Mouse (Mus musculus) midbrain, embryonic 11.5 days (tissue): ENCODE measurements around the gene Trub1. TPM values are rescaled to one million over a fixed set of nuclear protein-coding genes. Genes with fewer than 3 reads are reported as not detected.

Experiments used
- ATAC-seq: fragments of 200-750 bp; cut with Nextera tagmentation; 2 replicates; pipeline ENCODE4 v1.8.0; 2017; ENCODE audit warnings: moderate TSS enrichment, moderate library complexity; ENCODE audit not compliant: low FRiP score
- DNase-seq: peaks from one replicate; pipeline ENCODE4 v3.0.0; 2015; ENCODE audit warnings: low spot score; ENCODE audit errors: missing footprints
- H3K27ac ChIP-seq: fragments of 300-500 bp; sonication (generic); 2 replicates; pipeline ENCODE4 v1.5.1; 2014; ENCODE audit warnings: low read depth, low read length
- H3K27me3 ChIP-seq: fragments of 300-500 bp; sonication (generic); 2 replicates; pipeline ENCODE4 v1.6.1; 2014; ENCODE audit warnings: mild to moderate bottlenecking, low read length, moderate library complexity, mixed read lengths; ENCODE audit not compliant: control insufficient read depth, insufficient read depth
- H3K36me3 ChIP-seq: fragments of 300-500 bp; sonication (generic); 2 replicates; pipeline ENCODE4 v1.6.1; 2014; ENCODE audit warnings: mild to moderate bottlenecking, low read length, moderate library complexity, mixed read lengths; ENCODE audit not compliant: control insufficient read depth, insufficient read depth
- H3K4me1 ChIP-seq: fragments of 300-500 bp; sonication (generic); 2 replicates; pipeline ENCODE4 v1.6.1; 2014; ENCODE audit warnings: low read length; ENCODE audit not compliant: control insufficient read depth, insufficient read depth
- H3K4me2 ChIP-seq: fragments of 300-500 bp; sonication (generic); 2 replicates; pipeline ENCODE4 v1.6.1; 2014; ENCODE audit warnings: mild to moderate bottlenecking, moderate library complexity
- H3K4me3 ChIP-seq: fragments of 300-500 bp; sonication (generic); 2 replicates; pipeline ENCODE4 v1.5.1; 2014; ENCODE audit warnings: low read depth, low read length
- H3K9ac ChIP-seq: fragments of 300-500 bp; sonication (generic); 2 replicates; pipeline ENCODE4 v1.6.1; 2014; ENCODE audit warnings: low read length
- H3K9me3 ChIP-seq: fragments of 300-500 bp; sonication (generic); 2 replicates; pipeline ENCODE4 v1.6.1; 2016; ENCODE audit warnings: low read length; ENCODE audit not compliant: control insufficient read depth
- WGBS: fragments of 180-500 bp; shearing (Covaris S2); extraction: QIAGEN DNeasy Blood & Tissue Kit; methylation state at CpG from one replicate; pipeline ENCODE4 v1.1.7; 2014; 5-methylcytosine and 5-hydroxymethylcytosine counted together
- polyA plus RNA-seq: library from polyadenylated mRNA; unstranded; fragments of >200 nt; fragmentation: Nextera tagmentation; extraction: Ambion mirVana; gene quantifications from 2 replicates; pipeline ENCODE4 v1.2.1, GENCODE M21; 2014

Gene Trub1
- polyA plus RNA-seq, 1 experiment from 2014 or later = 16.4 TPM

DNA sequence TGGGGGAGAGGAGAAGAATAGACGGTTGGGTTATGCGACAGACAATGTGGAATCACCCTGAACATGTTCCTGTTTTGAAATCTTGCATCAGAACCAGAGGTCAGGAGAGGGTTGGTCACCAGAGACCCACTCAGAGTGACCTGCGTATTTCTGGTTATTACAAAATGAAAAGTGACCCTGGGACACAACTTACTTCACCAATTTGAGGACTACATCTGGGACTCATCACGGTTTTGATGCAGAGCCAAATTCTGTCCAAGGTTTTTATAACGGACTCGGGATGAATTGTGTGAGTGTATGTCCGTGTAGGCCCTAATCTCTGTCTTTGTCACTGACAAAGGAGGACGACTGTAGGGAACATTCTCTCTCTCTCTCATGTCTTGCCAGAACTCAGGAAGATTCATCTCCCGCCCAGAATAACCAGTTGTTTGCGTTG is 16.1 kb upstream of the Trub1 start:
- H3K9me3 ChIP-seq = no peaks in the 10 kb centered on the region
- DNase-seq (peak; percentile 64), ATAC-seq (no peak)
- no peaks in the 10 kb centered on the region for H3K4me1 ChIP-seq
- WGBS = 84% methylated on average over 10 of the region's 10 CpGs
- H3K4me2 ChIP-seq = no peak overlapping the region
- H3K27me3 ChIP-seq = no peaks in the 10 kb centered on the region
- no peak overlapping the region for H3K27ac ChIP-seq
- no peaks in the 10 kb centered on the region for H3K36me3 ChIP-seq
- H3K4me3 ChIP-seq = no peak overlapping the region
- no peak overlapping the region for H3K9ac ChIP-seq

DNA sequence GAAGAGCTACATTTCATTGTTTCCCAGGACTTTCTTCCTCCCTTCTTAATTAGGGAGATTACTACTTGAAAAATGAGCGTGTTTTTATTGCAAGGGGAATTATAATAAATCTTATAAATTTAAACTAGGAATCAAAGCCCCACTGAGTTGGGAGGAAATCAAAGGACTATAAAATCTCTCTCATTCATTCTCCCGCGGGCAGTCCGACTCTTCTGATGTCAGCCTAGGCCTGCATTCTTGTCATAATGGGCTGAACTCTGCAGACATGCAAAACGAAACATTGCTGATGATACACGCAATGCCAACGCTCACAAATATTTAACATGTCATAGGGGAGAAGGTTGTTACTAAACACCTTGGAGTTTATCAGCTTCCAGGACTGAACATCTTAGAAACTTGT is 15.7 kb upstream of the Trub1 start:
- DNase-seq (no peak), ATAC-seq (no peak)
- Histone ChIP-seq H3K27me3 (no peaks in the 10 kb centered on the region), H3K4me2 (no peak overlapping the region), H3K9me3 (no peaks in the 10 kb centered on the region), H3K4me1 (no peaks in the 10 kb centered on the region), H3K27ac (no peak overlapping the region), H3K36me3 (no peaks in the 10 kb centered on the region), H3K4me3 (no peak overlapping the region), H3K9ac (no peak overlapping the region)
- 90% methylated on average over 7 of the region's 7 CpGs for WGBS

GRCm38 (mm10) chr19:57439296-57439695 is 13.4 kb upstream of the Trub1 start:
- DNase-seq (no peak), ATAC-seq (no peak)
- H3K27me3 ChIP-seq = no peaks in the 10 kb centered on the region
- H3K4me3 ChIP-seq = no peak overlapping the region
- no peaks in the 10 kb centered on the region for H3K9me3 ChIP-seq
- 98% methylated on average over 5 of the region's 5 CpGs for WGBS
- H3K27ac ChIP-seq = no peak overlapping the region
- H3K4me2 ChIP-seq = no peak overlapping the region
- no peak overlapping the region for H3K9ac ChIP-seq
- no peaks in the 10 kb centered on the region for H3K36me3 ChIP-seq
- H3K4me1 ChIP-seq = no peaks in the 10 kb centered on the region

- Histone ChIP-seq H3K9me3 (no peaks in the 10 kb centered on the region), H3K4me1 (no peaks in the 10 kb centered on the region), H3K27ac (no peak overlapping the region), H3K27me3 (no peaks in the 10 kb centered on the region), H3K4me3 (no peak overlapping the region), H3K4me2 (no peak overlapping the region), H3K36me3 (no peaks in the 10 kb centered on the region), H3K9ac (no peak overlapping the region)
- ATAC-seq = no peak
- 73% methylated on average over 7 of the region's 7 CpGs for WGBS
- DNase-seq = peak; percentile 64
Observed at GRCm38 (mm10) chr19:57441501-57441900, 11.2 kb upstream of the Trub1 start.

DNA sequence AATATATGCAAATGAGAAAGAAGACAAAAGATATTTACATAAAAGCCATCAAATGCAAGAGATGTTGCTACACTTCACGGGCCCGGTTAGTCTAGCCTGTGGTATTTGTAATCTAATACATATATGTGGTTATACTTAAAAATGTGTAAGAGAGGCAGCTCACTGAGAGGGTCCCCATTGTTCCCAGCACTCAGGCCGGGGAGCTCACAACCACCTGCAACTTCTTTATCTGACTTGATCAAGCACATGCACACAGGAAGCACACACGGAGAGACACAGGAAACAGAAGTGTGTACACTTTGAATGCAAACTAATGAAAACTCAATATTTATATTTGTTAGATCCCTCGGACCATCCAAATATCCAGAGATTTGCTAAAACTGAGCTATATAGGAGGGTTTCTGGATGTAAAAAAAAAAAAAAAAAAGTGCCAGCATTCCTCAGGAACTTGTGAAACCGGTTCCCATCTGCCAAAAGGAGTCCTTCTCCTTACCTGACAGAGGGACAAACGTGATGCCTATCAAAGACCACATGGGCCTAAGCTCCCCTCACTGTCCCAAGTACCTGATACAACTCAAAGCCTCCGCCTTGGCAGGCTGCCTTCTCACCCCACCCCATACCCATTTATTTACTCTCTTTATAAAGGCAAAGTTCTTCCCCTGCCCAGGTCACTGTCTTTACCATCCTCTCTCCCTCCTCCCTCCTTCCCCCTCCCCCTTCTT is 9.6 kb upstream of the Trub1 start:
- Histone ChIP-seq H3K36me3 (no peaks in the 10 kb centered on the region), H3K27me3 (no peaks in the 10 kb centered on the region), H3K4me1 (no peaks in the 10 kb centered on the region), H3K9me3 (no peaks in the 10 kb centered on the region), H3K9ac (no peak overlapping the region), H3K4me2 (no peak overlapping the region), H3K27ac (no peak overlapping the region), H3K4me3 (no peak overlapping the region)
- 48% methylated on average over 8 of the region's 8 CpGs for WGBS
- DNase-seq = no peak
- ATAC-seq = no peak

DNA sequence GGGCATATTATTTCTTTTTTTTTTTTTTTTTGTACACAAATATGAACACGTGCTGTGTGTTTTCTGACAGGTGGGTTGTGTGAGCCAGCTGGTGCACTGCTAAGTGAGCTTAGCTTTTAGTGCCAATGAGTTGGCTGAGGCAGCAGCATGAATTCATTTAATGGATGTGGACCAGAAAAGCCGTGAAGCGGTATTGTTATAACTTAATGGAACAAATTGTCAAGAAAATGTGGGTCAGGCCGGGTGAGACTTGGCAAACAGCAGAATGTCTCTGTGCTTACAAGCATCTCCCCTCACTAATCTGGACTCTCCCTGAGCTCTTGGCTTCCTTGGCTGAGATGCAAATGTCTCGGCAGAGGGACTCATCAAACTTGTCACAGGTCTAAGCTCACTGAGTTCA is 7.7 kb upstream of the Trub1 start:
- DNase-seq (no peak), ATAC-seq (0 out of 2 replicates have a peak, but pooled peaks have one; percentile 24)
- H3K36me3 ChIP-seq = no peaks in the 10 kb centered on the region
- no peak overlapping the region for H3K4me3 ChIP-seq
- no peak overlapping the region for H3K27ac ChIP-seq
- WGBS = 50% methylated on average over 5 of the region's 5 CpGs
- H3K9me3 ChIP-seq = no peaks in the 10 kb centered on the region
- H3K27me3 ChIP-seq = no peaks in the 10 kb centered on the region
- no peak overlapping the region for H3K9ac ChIP-seq
- H3K4me1 ChIP-seq = no peaks in the 10 kb centered on the region
- H3K4me2 ChIP-seq = no peak overlapping the region

- Histone ChIP-seq H3K9me3 (no peaks in the 10 kb centered on the region), H3K27ac (no peak overlapping the region), H3K36me3 (no peaks in the 10 kb centered on the region), H3K9ac (no peak overlapping the region), H3K4me2 (no peak overlapping the region), H3K4me3 (no peak overlapping the region), H3K27me3 (no peaks in the 10 kb centered on the region), H3K4me1 (peaks cover 10% of the 10 kb centered on the region)
- DNase-seq (no peak), ATAC-seq (no peak)
- 90% methylated on average over 1 of the region's 1 CpGs for WGBS
Observed at GRCm38 (mm10) chr19:57450849-57451248, 1.9 kb upstream of the Trub1 start.

DNA sequence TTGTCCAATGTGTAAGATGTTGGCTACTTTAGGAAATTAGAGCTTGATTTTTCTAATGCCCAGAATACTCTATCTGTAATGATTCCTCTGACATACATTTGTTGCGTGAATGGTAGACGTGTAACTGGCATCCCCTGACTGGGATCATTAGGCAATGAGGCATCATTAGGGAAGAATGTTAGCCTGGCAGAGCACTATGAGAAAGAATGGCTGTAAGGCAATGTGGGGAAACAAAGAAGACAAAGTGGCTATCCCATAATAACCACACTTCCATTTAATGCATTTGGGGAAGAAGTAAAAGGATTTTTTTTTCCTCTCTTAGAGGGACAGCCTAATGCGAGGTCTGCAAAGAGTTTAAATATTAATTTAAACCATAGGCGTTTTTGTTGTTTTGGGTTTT is 950 bp upstream of the Trub1 start:
- no peaks in the 10 kb centered on the region; the same call in 1 of the 2 replicates for H3K9me3 ChIP-seq
- H3K9ac ChIP-seq = no peak overlapping the region
- no peak overlapping the region for H3K4me2 ChIP-seq
- peaks cover 10% of the 10 kb centered on the region for H3K4me1 ChIP-seq
- ATAC-seq (no peak), DNase-seq (no peak)
- no peaks in the 10 kb centered on the region for H3K27me3 ChIP-seq
- H3K36me3 ChIP-seq = no peaks in the 10 kb centered on the region
- 86% methylated on average over 4 of the region's 4 CpGs for WGBS
- no peak overlapping the region for H3K27ac ChIP-seq
- H3K4me3 ChIP-seq = no peak overlapping the region

DNA sequence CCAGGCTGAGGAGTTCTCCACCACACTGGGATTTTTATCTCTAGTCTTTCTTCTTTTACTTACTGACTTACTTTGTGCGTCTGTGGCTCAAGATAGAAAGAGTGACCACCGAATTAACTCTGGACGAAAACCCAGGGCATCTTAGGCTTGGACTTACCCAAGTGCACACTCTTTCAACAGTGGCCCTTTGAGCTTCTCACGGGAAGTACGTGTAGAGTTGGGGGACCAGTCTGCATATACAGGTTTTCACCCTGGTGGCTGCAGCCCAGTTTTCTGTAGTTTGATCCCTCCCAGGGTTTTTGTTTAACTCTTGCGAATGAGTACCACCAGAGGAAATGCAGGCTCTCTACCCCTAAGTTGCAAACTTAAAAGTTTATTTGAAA is 497 bp downstream of the Trub1 start:
- Histone ChIP-seq H3K4me3 (peak overlapping the region; percentile 82), H3K27me3 (no peaks in the 10 kb centered on the region), H3K9ac (peak overlapping the region; percentile 79), H3K9me3 (no peaks in the 10 kb centered on the region; the same call in 1 of the 2 replicates), H3K27ac (no peak overlapping the region), H3K4me2 (peak overlapping the region; percentile 68), H3K4me1 (peaks cover 10% of the 10 kb centered on the region), H3K36me3 (no peaks in the 10 kb centered on the region)
- ATAC-seq (no peak), DNase-seq (no peak)
- 13% methylated on average over 6 of the region's 6 CpGs for WGBS
